Mouse (Mus musculus) urinary bladder, postnatal 36 days (tissue): ENCODE measurements at regions not wholly inside any gene's neighbourhood (a gene's known extent, or its start where the extent isn't known, plus 50 kb on each side); places are given as distances from the start of the nearest gene placed in this dataset.

Experiments
- DNase-seq, 2 experiments: peaks; one replicate each; pipeline ENCODE4 v3.0.0; 2022; ENCODE audit warnings: low spot score in 2 of 2, mixed read lengths in 1 of 2

DNA sequence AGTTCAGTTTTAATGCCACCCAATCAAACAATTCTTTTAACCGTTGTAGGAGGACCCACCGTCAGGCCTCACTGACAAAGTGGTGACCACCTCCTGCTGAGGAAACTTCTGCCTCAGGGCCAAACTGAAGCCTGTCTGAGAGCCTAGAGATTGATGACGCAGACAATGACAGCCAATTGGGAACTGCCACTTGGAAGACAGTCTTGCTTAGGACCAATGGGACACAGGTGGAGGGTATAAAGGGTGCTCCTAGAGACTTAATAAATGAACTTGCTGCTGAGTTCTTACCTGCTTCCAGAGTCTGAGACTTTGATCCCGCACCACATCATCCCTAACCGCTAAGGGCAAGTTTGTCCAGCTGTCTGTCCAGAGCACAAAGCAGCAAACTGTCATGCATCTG lies 80.0 kb downstream of the Tbx4 start:
- no peak for DNase-seq

DNA sequence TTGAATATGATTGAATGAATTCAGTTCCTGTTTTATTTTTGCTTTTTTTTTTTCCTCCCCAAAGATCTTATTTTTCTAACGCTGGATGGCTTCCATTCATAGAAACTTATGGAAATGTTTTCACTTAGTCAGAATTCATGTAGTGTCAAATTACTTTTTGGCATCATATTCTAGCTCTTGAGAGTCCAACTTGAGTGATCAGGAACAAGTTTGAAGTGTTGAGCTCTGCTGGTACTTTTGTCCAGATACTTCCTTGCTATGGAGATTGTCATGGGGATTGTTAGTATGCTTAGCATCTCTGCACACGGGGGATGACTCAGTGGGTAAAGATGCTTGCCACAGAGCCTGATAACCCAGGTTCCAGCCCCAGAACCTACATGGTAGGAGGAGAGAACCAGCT lies 84.1 kb downstream of the Tbx4 start:
- no peak for DNase-seq

DNA sequence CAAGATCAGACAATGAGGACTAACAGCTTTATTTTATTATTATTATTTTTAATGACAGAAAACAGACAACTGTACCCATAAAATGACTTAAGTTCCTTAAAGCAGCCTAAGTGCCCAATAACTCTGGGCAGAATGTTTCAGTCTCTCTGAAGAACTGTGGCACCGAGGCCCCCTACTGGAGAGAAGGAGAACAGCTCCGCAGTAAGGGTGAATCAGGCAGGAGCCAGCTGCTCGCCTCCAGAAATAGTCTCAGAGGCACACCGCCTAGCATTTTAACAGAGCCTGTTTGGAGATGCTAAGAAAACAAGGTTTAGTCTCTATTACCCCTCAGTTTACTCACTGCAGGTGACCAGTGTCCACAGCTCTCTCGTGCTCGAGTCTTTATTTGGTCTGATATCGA lies 86.2 kb downstream of the Tbx4 start:
- DNase-seq: peak; percentile 39 to 64

DNA sequence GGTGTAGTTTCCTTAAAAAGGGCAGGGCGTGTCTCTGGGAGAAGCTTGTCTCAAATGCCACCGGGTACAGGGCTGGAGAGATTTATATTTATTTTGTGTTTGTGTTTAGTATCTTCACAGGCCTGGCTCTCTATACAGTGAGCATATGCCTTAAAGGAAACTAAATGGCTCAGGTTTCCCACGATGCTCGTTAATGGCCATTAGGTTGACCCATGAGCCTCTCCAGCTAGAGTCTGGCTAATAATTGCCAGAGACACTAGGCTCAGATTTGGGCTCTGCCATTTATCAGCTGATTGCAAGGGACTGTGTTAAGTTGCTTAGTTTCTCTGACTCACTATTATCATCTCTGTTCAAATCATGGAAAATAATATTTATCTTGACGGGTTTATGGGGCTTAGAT lies 87.5 kb downstream of the Tbx4 start:
- DNase-seq: no peak

DNA sequence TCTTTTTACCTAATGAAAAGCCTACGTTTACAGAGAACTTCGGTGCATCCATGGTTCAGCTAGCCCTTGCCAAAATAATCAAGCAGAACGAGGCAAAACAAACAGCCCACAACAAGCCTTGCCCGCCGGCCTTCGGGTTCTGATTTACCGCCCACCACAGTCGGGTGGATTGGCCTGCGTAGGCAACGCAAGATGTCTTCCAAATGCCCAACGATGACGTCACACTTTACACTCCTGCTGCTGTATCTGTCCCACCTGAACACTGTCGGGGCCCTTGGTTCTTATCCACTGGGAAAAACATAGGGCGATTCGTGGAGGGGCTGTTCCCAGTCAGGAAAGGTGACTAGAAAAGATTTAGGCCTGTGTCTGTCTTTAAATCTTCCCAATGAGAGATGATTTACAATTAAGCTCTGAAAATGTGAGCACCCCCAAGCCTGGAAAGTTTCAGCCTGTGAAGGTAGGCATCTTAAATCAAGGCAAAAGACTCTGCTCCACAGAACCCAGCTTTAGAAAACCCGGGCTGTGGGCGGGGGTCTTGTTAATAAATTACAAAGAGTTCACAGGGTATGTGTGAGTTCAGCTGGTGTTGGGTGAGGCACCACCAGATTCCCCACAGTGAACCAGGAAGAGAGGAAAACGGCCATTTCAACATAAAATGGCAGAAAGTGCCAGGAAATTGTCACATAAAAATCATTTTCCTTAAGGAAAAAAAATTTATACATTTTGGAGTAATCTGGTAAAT lies 90.6 kb downstream of the Tbx4 start:
- DNase-seq: no peak

DNA sequence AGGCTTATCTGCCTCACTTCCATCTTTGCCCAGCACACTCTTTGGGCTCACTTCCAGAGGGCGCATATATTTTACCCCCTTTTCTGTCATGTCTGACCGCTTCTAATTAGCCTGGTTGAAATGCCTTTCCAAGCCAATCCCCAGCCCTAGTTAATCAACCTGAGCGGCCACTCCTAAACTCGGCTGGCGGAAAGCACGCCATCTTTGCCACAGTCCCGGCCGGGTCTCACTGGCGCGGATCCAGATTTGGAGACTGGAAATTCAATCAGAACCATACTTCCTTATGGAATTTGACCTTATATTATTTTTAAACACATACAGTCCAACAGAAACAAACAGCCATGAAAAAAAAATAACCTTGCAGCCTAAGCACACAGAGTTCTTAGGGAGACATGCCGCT lies 94.2 kb downstream of the Tbx4 start:
- DNase-seq: no peak

DNA sequence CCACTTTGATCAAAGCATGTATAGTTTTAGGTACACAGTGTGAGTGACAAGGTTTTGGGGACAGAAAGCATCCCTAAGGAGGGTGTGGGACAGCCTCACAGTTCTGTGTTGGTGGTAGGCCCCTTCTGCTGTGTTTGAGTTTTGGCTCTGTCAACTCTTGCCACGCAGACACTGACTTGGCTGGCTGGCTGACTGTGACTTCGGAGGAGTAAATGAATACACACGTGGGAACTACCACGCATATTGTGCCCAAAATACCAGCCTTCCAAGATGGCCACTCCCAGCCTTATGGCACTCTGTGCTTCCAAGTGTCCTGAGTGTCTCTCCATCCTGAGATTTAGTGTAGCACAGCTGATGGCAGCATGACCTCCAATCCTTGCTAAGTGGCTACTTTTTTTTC lies 95.3 kb downstream of the Tbx4 start:
- no peak for DNase-seq

DNA sequence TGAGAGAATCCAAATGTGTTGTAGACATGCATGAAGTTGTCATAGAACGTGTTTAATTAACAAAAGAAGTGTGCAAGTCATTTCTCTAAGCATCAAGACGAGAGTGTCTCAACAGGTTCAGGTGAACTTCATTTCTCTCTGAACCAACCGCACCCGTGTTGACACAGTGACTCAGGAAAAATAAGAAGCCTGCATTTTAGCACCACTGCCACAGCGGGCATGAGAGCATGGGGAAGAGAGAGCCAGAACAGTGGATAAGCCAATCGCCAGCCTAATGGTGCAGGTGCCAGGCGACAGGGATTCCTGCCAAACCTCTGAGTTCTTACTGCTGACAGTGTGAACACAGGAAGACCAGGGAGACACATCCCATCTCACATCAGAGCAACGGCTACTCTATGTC lies 100.1 kb downstream of the Tbx4 start:
- peak; percentile 16 to 31 for DNase-seq

DNA sequence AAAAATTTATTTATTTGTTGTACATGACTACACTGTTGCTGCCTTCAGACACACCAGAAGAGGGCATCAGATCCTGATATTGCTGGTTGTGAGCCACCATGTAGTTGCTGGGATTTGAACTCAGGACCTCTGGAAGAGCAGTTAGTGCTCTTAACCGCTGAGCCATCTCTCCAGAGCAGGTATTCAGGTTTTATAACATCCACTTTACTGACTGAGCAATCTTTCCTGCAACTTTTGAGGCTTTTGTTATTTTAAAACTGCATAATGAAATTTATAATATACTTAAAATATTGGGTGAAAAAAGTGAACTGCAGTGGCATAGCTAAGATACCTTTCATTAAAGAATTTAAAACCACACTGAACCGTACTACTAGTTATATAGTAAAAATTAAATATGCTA lies 101.0 kb downstream of the Tbx4 start:
- no peak for DNase-seq

DNA sequence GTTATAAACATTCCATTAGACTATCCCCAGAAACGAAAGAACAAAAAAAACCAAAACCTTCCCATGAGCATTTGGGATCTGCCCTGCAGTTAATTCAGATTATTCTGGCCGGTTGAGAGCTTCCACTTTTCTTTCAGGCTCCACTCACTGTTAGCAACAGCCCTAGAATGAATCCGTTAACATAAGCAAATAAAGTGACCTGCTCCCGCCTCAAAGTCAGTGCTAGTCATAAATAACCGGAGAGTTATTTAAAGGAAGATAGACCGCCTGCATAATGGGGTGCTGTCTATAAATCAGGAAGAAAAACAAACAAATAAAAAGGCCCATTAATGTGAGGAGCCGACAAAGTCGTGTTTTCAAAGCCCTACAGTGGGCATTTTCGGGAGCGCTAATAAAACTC lies 103.3 kb downstream of the Tbx4 start:
- no peak for DNase-seq

DNA sequence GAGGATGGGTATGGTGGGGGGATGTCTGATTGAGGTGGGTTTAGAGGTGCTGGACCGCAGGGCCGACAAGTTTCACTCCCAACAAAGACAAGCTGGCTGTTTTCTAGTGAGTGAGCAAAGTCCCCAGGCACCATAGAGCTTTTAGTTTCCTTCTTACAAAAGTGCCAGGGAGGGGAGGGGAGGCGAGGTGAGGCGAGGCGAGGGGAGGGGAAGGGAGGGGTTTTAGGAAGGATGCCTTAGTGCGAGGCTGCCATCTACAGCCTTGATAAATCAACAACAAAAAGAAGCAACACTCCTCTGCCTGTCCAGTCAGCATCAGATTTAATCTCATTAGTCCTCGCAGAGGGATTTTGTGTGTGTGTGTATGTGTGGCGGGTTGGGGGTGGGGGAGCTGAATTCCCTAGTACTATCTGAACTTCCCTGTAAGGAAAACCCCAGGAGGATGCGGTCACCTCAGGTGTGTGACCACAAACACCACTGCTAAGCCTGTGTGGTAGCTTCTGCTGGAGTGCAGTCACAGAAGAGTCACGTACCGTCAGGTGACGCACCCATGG lies 103.8 kb downstream of the Tbx4 start:
- no peak for DNase-seq

DNA sequence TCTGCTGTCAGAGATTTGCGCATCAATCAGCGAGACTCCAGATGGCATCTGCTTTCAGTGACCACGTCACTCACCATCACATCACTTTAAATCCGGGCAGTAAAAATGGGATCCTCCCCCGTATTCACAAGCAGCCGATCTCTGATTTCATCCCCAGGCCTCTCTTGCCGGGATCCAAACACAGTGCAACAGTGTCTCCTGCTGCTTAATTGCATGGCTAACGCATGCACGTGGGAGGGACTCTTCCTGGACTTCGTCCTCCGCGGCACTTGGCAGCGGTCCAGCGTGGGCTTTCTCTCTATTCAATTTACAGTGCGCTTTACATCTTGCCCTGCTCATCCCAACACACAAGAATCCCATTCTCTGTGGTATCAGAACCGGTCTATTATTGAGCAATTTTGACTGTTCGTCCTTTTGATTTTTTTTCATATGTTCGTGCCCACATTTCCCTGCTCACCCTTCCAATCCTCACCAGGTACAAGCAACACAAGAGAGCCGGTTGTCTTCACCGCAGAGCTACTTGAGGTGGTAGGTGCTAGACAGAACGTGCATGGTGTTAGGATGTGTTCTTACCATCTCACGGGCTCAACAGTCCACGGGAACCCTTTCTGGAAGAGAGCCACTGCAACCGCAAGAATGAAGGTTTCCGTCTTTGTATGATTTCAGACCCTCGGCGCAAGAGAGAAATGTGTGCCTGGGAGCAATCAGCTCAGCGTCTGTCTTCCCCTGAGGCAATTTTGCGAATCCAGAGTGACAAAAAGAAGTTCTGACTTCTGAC lies 109.3 kb downstream of the Tbx4 start:
- no peak for DNase-seq

DNA sequence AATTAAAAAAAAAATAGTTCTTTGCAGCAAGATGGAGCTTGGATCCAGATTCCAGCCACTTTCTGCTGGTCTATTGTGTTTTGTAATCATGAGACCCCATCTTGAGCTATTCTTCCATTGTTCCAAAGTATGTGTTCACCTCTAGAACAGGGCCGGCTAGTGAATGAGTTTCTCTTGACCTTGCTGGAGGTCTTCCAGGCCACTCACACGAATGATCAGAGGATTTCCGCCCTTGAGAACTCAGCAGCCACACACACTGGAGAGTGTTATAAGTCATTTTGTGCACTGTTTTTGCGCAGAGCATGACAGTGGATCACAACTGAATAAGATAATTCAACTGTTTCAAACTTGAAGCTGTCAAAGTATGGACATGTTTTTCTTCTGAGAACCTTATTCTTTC lies 110.5 kb downstream of the Tbx4 start:
- DNase-seq: no peak

DNA sequence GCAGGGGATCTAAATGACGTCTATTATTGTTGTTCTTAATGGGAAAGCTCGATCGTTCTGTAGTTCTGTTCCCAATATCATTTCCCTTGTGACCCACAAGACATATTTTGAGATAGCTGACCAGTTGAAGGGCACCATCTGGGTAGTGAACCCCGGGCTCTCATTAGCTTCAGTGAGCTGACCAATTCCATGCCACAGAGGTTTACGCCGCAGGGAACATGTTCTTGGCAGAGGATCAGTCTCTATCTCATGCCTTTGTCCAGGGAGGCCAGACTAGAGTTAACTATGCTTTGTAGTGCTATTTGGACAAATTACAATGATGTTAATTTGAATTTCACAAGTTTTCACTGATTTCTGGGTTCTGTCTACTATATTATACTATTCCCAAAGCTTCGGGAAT lies 117.1 kb downstream of the Tbx4 start:
- no peak for DNase-seq

DNA sequence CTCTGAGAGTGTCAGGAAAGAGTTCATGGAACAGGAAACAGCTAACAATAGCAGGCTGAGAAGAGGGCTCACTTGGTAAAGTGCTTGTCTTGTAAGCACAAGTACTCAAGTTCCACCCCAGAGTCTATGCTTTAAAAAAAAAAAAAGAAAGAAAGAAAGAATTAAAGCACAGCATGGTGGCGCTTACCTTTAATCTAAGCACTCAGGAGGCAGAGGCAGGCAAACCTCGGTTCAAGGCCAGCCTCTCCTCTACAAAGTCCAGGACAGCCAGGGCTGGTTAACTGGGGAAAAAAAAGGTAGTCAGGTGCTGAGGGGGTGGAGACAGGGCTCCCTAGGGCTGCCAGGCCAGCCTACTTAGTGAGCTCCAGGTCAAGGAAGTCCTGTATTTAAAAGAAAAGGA lies 119.1 kb downstream of the Tbx4 start:
- no peak for DNase-seq

DNA sequence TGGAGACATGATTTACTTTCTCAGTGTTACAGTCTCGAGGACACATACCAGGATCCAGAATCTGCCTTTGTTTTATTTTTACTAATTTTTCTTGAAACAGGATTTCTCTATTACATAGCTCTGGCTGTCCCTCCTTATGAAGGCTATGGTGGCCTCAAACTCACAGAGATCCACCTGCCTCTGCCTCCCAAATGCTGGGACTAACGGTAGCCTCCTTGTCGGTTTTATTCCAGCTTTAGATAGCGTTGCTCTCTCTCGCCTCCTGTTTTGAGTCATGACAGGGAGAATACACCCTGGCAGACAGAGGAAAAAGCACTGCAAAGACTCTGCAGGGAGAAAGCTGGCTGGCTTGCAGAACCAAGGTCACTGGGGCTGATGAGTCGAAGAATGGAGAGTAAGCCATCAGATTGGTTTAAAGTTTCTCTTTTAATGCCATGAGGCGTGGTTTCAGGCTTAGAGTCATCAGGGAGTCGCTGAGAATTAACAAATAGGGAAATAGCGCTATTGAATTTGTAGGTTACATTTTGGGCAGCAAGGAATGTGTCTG lies 119.8 kb downstream of the Tbx4 start:
- no peak for DNase-seq

DNA sequence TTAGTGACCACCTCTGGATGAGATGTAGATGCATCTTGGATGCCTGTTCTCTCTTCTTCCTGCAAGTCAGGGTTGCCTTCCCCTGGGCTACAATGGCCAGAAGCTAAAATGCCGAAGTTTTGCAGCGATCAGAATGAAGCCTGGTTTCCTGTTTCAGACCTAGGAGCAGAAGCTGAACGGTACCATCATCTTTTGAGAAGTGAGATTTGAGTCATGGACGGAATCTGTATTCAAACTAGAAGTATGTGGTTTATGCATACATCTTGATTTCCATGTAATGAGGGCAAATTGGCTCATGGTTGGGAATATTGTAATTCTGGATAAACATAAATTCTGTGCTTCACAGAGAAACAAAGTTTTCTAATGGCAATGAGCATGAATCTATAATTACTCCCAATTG lies 120.6 kb downstream of the Tbx4 start:
- no peak for DNase-seq
